Mouse (Mus musculus) bone marrow macrophage, adult 2 months (primary cell): ENCODE data around the gene Iqschfp.

Source experiments
- CTCF ChIP-seq: IDR thresholded peaks from 2 replicates; pipeline ENCODE4 v1.5.1; 2012; ENCODE audit warnings: low read depth, mild to moderate bottlenecking, low read length, moderate library complexity
- POLR2A ChIP-seq: IDR thresholded peaks from 2 replicates; pipeline ENCODE4 v1.6.1; 2012; ENCODE audit warnings: mild to moderate bottlenecking, low read depth, low read length, borderline replicate concordance

- TF ChIP-seq CTCF (no peak), POLR2A (no peak)
Measured at GRCm38 (mm10) chr3:68555087-68555662, 663.1 kb downstream of the Iqschfp start.
